Mouse (Mus musculus) layer of hippocampus, adult 18-20 months (tissue): ENCODE results near the gene Hnrnpu. TPM values are rescaled to one million over a fixed set of nuclear protein-coding genes. Genes with fewer than 3 reads are reported as not detected.
A peak's percentile ranks its signal among the peaks of the same experiment; 100 is the strongest.
"Not testable (repeated sequence)": the region's sequence is repeated elsewhere in the genome, so short reads cannot be mapped to it uniquely, and the experiment has no call there.

Experiments
- DNase-seq, 2 experiments: peaks; one replicate each; pipeline ENCODE4 v3.0.0; 2022; ENCODE audit warnings: low spot score in 2 of 2
- microRNA-seq, 2 experiments: library from miRNA; unstranded; fragments of <30 nt; microRNA quantifications; one replicate each; pipeline ENCODE4 v1.2.0; 2021
- total RNA-seq, 2 experiments: library from RNA; stranded (reverse); gene quantifications; 2 replicates each; pipeline ENCODE4 v1.2.3; 2021

The Hnrnpu gene
- total RNA-seq, 2 experiments from 2014 or later: 380 to 416 TPM

DNA sequence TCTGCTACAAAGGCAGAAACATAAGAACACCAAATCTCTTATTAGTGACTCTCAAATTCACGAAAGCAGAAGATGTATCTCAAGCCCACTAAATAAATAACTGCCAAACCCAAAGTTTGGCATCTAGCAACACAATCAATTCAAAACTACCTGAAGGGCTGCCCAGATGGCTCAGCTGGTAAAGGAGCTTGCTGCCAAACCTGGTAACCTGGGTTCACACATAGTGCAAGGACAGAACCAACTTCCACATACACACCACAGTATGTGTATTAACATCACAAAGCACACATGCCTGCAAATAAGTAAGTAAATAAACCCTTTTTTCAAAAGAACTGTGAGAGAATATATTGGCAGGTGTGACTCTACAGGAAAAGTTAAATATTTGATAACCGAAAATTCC is 23.4 kb downstream of the Hnrnpu start:
- DNase-seq: no peak

- DNase-seq: no peak
Measured at GRCm38 (mm10) chr1:178313039-178313597, 24.5 kb downstream of the Hnrnpu start.

GRCm38 (mm10) chr1:178310128-178310527 is 27.5 kb downstream of the Hnrnpu start:
- no peak for DNase-seq

DNA sequence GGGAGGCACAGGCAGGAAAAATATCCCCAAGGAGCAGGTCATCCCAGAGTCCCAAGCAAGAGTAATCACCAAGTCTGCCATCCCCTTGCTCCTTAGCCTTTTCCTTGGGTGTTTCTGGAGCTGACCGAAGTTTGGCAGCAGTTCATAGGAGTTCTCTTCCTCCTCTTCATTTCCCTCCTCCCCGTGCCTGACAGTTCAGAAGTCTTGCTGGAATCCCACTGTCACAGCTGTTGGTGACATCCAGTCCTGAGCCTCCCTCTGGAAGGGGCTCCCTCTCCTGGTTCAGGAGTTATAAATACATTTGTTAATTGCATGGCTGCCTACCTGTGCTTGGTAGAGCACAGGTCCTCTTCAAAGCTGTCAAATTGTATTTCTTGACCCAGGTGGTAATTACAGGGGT is 28.1 kb downstream of the Hnrnpu start:
- no peak for DNase-seq

DNA sequence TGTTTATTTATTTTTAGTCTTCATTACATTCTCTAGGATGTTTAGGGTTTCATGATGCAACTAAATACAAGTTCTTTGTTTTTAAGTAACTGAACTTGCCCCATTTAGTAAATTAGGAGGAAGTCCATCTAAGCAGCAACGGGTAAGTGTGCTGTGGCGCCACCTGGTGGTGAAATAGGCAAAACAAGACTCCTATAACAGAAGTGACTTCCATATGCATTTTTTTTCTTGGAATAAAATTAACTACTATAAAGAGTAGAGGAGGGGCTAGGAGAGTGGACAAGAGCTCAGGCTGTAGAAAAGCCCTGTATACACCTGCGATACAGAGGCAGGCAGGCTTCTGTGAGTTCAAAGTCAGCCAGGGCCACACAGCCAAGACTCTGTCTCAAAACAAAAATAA is 34.2 kb downstream of the Hnrnpu start:
- DNase-seq: peak; percentile 52 to 90

- DNase-seq: not testable (repeated sequence)
Measured at GRCm38 (mm10) chr1:178301261-178301660, 36.3 kb downstream of the Hnrnpu start.

DNA sequence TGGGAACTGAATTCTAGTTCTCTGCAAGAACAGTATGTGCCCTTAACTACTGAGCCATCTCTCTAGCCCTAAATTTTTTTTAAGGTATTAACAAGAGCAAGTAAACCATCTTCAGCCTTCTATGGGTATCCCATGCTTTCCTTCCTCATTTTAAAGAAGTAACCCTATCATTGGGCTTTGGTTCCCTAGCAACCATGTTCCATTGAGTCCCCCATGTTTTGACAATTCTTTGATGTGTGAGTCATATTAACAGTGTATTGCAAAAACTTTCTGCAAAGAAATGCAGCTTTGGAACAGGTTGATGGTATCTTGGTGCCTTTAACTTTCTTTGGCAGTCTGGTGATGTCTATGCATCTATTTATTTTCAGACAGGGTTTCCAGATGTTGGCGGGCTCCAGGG is 43.5 kb downstream of the Hnrnpu start:
- DNase-seq: no peak

DNA sequence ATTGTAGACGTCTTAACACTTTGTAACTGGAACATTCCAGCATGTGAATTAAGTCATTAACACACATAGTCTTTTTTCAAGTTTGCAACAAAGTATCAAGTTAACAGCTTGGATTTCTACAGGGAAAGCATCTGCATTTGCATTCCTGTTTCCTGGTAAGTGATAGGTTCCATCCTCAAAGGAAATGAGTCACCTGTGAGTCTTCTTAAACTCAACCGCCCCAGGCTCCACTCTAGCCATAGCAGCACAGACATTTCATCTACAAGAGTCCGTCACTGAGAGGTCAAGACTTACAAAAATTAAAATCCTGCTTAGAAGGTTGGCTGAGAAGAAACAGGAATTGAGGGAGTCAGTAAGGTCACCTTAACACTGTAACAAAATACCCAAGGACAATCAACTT is 45.9 kb downstream of the Hnrnpu start:
- no peak for DNase-seq

DNA sequence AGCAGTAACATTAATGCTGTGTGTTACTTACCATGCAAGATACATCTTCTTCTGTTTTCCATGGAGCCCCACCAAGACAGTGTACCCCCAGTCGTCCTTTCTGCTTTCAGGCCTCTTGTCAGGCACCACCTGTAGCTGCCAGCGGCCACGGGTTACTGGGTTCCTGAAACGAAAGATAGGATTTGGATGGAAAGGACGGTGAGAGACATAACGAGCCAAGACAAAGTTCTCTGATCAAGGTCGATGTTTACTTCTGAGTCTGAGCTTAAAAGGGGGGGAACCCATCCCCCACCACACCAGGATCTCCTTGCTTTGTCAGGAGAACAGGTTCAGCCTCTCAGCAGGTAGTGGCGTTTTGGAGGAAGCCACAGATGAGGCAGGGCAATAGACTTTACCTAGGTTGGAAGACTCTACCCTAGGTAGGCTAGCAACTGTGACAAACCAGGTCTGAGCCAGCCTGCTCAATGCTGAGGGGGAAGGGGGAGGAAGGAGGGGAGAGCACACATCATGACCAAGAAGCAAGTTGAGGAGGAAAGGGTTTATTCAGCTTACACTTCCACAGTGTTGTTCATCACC is 49.9 kb downstream of the Hnrnpu start:
- no peak for DNase-seq

DNA sequence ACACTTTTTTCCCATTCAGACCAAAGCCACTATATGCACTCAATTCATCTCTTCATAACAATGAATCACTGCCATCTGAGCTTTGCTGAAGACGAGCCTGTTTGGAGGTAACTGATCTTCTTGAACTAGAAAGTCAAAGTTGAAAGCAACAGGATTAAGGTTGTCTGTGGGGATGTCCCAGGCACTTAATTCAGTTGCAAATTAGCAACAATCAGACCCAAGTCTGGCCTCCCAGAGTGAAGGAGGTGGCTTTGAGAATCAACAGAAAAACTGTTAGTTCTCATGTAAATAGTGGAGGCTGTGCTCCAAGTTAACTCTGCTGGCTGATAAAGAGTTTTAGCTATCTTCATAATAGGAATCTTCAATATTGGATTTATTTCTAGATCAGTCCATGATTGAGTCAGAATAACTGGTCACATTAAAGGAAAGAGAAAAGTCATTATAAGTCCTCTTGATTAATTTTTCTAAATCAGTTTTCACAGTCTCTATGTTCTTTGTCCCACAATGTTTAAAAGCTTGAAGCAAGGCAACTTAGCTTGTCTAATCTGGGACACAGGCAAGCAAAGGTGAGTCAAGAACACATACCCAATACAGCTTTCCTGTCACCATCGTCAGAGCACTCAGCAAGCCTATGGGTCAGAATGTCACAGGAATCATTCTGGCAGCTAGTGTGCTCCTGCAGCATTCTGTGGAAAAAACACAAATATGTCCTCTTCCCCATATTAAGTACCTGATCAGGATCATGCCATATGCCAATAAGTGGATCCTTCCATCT is 53.5 kb downstream of the Hnrnpu start:
- DNase-seq: no peak

GRCm38 (mm10) chr1:178283314-178283713 is 54.3 kb downstream of the Hnrnpu start:
- not testable (repeated sequence) for DNase-seq

DNA sequence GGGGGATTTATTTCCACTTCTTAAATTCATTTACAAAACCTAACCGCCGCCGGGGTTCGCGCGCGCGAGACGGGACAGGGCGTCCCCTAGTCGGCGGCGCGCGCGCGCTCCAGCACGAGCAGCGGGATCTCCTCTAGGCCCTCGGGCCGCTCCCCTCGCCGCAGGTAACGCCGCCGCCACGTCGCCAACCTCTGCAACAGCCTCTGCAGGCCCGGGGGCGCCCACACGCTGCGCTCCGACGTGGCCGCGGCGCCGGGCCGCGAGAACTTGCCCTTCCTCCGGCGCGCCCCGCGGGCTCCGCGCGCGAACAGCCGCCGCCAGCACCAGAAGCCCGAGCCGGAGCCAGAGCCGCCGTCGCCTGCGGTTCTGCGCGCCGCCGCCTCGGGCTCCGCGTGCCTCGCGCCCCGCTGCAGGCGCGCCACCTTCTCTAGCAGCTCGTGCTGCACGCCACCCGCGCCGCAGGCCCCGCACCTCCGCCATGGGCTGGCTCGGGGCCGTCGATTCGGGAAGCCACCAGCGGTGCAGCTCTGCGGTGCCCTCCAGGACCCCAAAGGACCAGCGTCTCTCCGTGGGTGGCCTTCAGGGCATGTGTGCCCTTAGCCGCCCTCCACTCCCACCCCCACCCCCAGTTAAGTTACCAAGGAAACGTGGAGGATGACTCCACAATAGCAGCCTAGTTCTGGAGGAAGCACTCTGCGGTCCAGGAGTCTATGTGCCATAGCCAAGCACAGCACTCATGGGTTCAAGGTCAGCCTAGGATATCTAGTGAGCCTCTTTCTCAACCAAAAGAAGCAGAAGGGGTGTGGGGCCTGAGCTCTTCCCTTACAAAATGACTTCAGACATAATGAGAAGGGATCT is 61.3 kb downstream of the Hnrnpu start:
- peak; percentile 67 to 79 for DNase-seq

- peak in 1 of 2 experiments; percentile 9 for DNase-seq
Measured at GRCm38 (mm10) chr1:178275738-178276053, 61.9 kb downstream of the Hnrnpu start.

DNA sequence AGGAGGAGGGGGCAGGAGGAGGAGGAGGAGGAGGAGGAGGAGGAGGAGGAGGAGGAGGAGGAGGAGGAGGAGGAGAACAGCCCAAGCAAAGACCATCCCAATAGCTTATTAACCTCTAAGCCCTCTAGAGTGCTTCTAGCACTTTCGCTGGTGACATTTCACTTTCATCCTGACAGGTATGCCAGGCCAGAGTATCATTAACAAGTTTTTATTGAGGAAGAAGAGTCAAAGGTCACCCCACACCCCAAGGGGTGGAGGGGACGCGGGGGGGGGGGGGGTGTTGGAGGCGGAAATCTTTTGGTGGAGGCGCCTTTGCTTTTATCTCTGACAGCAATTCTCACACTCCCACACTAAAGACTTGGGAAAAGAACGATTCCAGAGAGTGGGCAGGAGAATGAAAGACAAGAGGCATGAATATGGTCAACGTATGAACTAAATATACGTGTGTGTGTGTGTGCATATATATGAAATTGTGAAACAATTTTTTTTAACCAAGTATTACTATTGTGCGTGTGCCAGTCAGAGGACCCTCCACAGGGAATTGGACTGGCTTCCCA is 62.3 kb downstream of the Hnrnpu start:
- no peak for DNase-seq

Small RNAs within 50 kb of the gene (microRNA-seq; reads per million reads assigned to microRNA genes)
- gene Gm27458: 0 reads per million in 2 experiments

Other genes starting within 250 kb of the Hnrnpu start
- gene Desi2, start 150.4 kb downstream of the Hnrnpu start, total RNA-seq: 10 to 100 TPM; 17.3 to 17.8 TPM
- 10 to 100 TPM; 37.1 to 38.9 TPM for gene Cox20, start 18.7 kb downstream of the Hnrnpu start, total RNA-seq
- gene Efcab2, start 68.3 kb upstream of the Hnrnpu start, total RNA-seq: 1 to 10 TPM; 9.6 to 10.0 TPM
- gene Kif26b, start 191.3 kb upstream of the Hnrnpu start, total RNA-seq: 10 to 100 TPM; 18.9 to 20.7 TPM